ENCODE assay signal across 8 mouse cellular contexts in genomic region chr17:63287413-63287812, GRCm38 (mm10).
DNase-seq lines count a peak whose midpoint lies in the region; ATAC-seq and TF ChIP-seq lines count a peak whose summit lies in the region.

No protein-coding gene starts in this region.

- no peak for TF ChIP-seq EP300 in heart, adult 2 months (IDR thresholded peaks at IDR 0.05; ENCODE audit: insufficient read depth, low read depth, low read length)

- peaks cover 2% of the 10 kb centered on the region; the same call in 1 of the 2 replicates for H3K4me1 ChIP-seq in heart, adult 2 months (ENCODE audit: control insufficient read depth, insufficient read depth, low read length)
- peaks cover 8% of the 10 kb centered on the region for H3K4me1 ChIP-seq in heart, embryonic 11.5 days (ENCODE audit: control insufficient read depth, insufficient read depth, low read length)
- peaks cover 14% of the 10 kb centered on the region; the same call in 1 of the 2 replicates for H3K4me1 ChIP-seq in midbrain, embryonic 15.5 days

- no peak overlapping the region for H3K4me2 ChIP-seq in heart, embryonic 11.5 days
- H3K4me2 ChIP-seq in midbrain, embryonic 15.5 days: no peak overlapping the region

- peak; percentile 50 to 60 for DNase-seq in heart, adult 2 months
- DNase-seq in Muller cell, postnatal 12 days (ENCODE audit: inconsistent ontology term): peak; percentile 56
- DNase-seq in cerebellum, postnatal 14 days: peak; percentile 64 to 72
- DNase-seq in kidney, adult 9 months: peak; percentile 50
- no peak for DNase-seq in frontal cortex, postnatal 14 days (ENCODE audit: low spot score in 2 of 2)

- no peak overlapping the region for H3K4me3 ChIP-seq in heart, adult 2 months
- no peak overlapping the region for H3K4me3 ChIP-seq in heart, embryonic 11.5 days (ENCODE audit: low read depth, low read length)
- H3K4me3 ChIP-seq in midbrain, embryonic 15.5 days: no peak overlapping the region

- H3K27ac ChIP-seq in heart, adult 2 months: no peak overlapping the region
- no peak overlapping the region for H3K27ac ChIP-seq in heart, embryonic 11.5 days (ENCODE audit: low read depth, low read length)
- H3K27ac ChIP-seq in midbrain, embryonic 15.5 days: no peak overlapping the region

- intact Hi-C loops in heart, adult 2 months (cut with DNase I): no loop called here

- peaks cover 8% of the 10 kb centered on the region for H3K36me3 ChIP-seq in heart, adult 2 months (ENCODE audit: control insufficient read depth, insufficient read depth, low read length)
- no peaks in the 10 kb centered on the region for H3K36me3 ChIP-seq in heart, embryonic 11.5 days (ENCODE audit: control insufficient read depth, insufficient read depth, low read length)
- no peaks in the 10 kb centered on the region for H3K36me3 ChIP-seq in midbrain, embryonic 15.5 days (replicated peaks)

- H3K27me3 ChIP-seq in heart, adult 2 months (ENCODE audit: control insufficient read depth, insufficient read depth, low read length): no peaks in the 10 kb centered on the region
- H3K27me3 ChIP-seq in heart, embryonic 11.5 days (ENCODE audit: control insufficient read depth, insufficient read depth, low read length): no peaks in the 10 kb centered on the region
- no peaks in the 10 kb centered on the region for H3K27me3 ChIP-seq in midbrain, embryonic 15.5 days (replicated peaks)

- H3K79me2 ChIP-seq in heart, adult 2 months (replicated peaks; ENCODE audit: control insufficient read depth, insufficient read depth, low read length): no peaks in the 10 kb centered on the region

- no peak overlapping the region for H3K9ac ChIP-seq in heart, adult 2 months (ENCODE audit: low read depth, low read length)
- H3K9ac ChIP-seq in heart, embryonic 11.5 days (ENCODE audit: low read depth, low read length): no peak overlapping the region
- H3K9ac ChIP-seq in midbrain, embryonic 15.5 days: no peak overlapping the region

- H3K9me3 ChIP-seq in heart, embryonic 11.5 days (replicated peaks; ENCODE audit: control insufficient read depth, low read length): no peaks in the 10 kb centered on the region
- H3K9me3 ChIP-seq in midbrain, embryonic 15.5 days: no peaks in the 10 kb centered on the region

- TF ChIP-seq POLR2A in heart, adult 2 months (IDR thresholded peaks at IDR 0.05; ENCODE audit: insufficient read depth, low read depth, low read length): no peak

- peak; percentile 44 for TF ChIP-seq CTCF in heart, adult 2 months (IDR thresholded peaks at IDR 0.05)

- WGBS in heart, adult 2 months: 9% methylated on average over 2 of the region's 2 CpGs
- 44% methylated on average over 2 of the region's 2 CpGs for WGBS in heart, embryonic 11.5 days (ENCODE audit: insufficient replicate concordance)
- WGBS in midbrain, embryonic 15.5 days: 51% methylated on average over 2 of the region's 2 CpGs

- no peak for ATAC-seq in heart, embryonic 11.5 days (replicated peaks; ENCODE audit: insufficient number of reproducible peaks, low FRiP score, low TSS enrichment)
- ATAC-seq in granulocyte monocyte progenitor cell, adult 5-6 weeks (replicated peaks; ENCODE audit: poor library complexity, severe bottlenecking): no peak
- no peak for ATAC-seq in midbrain, embryonic 15.5 days (replicated peaks)

Comparison
In these comparisons a context has a peak if more than half of its experiments do, and no peak if none do; other contexts are left out.
1. DNase-seq: peak in heart, adult 2 months (2 of 2), Muller cell, postnatal 12 days (single experiment), cerebellum, postnatal 14 days (2 of 2) and kidney, adult 9 months (single experiment); none in frontal cortex, postnatal 14 days (0 of 2).